Mouse (Mus musculus) CH12.LX (cell line): Measurements from ENCODE around the gene Gmnn. TPM values are rescaled to one million over a fixed set of nuclear protein-coding genes. Genes with fewer than 3 reads are reported as not detected.

Source experiments
- DNase-seq: peaks from one replicate; pipeline ENCODE4 v3.0.0-alpha.2; 2013; ENCODE audit errors: extremely low read depth
- H3K27ac ChIP-seq: 2 replicates; pipeline ENCODE4 v1.5.1; 2012; ENCODE audit warnings: low read depth, mild to moderate bottlenecking, control low read depth, moderate library complexity; ENCODE audit not compliant: insufficient read depth
- H3K27me3 ChIP-seq: replicated peaks from 2 replicates; pipeline ENCODE3; 2012; ENCODE audit warnings: inconsistent platforms
- H3K36me3 ChIP-seq, 2 experiments: replicated peaks in 1 of 2; 2 replicates each; pipeline versions ENCODE3 to v1.6.1; 2012; ENCODE audit warnings: inconsistent platforms in 1 of 2, low read length in 1 of 2, mild to moderate bottlenecking in 1 of 2, mixed read lengths in 1 of 2, moderate library complexity in 1 of 2; ENCODE audit not compliant: control insufficient read depth in 1 of 2, insufficient read depth in 1 of 2
- H3K4me1 ChIP-seq, 2 experiments: 2 replicates each; pipeline ENCODE4 v1.6.1; 2012; ENCODE audit warnings: inconsistent platforms in 1 of 2, moderate library complexity in 1 of 2; ENCODE audit not compliant: insufficient read depth in 2 of 2, control insufficient read depth in 1 of 2
- H3K4me2 ChIP-seq: 2 replicates; pipeline ENCODE4 v1.6.1; 2012; ENCODE audit warnings: low read depth, mild to moderate bottlenecking, control low read depth; ENCODE audit not compliant: poor library complexity, insufficient read depth, severe bottlenecking
- H3K4me3 ChIP-seq, 3 experiments: fragments of 150-350 bp in 1 of 3; sonication (generic) in 1 of 3; replicated peaks in 1 of 3; 2 replicates each; pipeline versions ENCODE3 to v1.5.1; 2011 to 2012; ENCODE audit warnings: low read depth in 2 of 3, low read length in 2 of 3, mild to moderate bottlenecking in 2 of 3, moderate library complexity in 2 of 3, control low read depth in 1 of 3, improper control_type of control experiment in 1 of 3, inconsistent platforms in 1 of 3, mixed read lengths in 1 of 3; ENCODE audit not compliant: poor library complexity in 1 of 3
- H3K79me2 ChIP-seq: replicated peaks from 2 replicates; pipeline ENCODE4 v1.6.1; 2012; ENCODE audit warnings: mild to moderate bottlenecking, moderate library complexity; ENCODE audit not compliant: control insufficient read depth, poor library complexity, insufficient read depth, severe bottlenecking; ENCODE audit errors: extremely low read depth
- H3K9ac ChIP-seq: 2 replicates; pipeline ENCODE4 v1.6.1; 2012; ENCODE audit warnings: low read depth, mild to moderate bottlenecking, control low read depth, moderate library complexity; ENCODE audit not compliant: insufficient read depth
- H3K9me3 ChIP-seq: replicated peaks from 2 replicates; pipeline ENCODE3; 2012; ENCODE audit warnings: low read length, inconsistent platforms, mixed read lengths
- CHD1 ChIP-seq: IDR thresholded peaks from 2 replicates; pipeline ENCODE4 v1.6.1; 2012; ENCODE audit warnings: low read depth, low read length, improper control_type of control experiment, inconsistent platforms
- CTCF ChIP-seq, 2 experiments: IDR thresholded peaks in 1 of 2; conservative IDR thresholded peaks in 1 of 2; 2 replicates each; pipeline ENCODE4 v1.5.1; 2011 to 2012; ENCODE audit warnings: low read depth in 2 of 2, low read length in 2 of 2, improper control_type of control experiment in 1 of 2, inconsistent platforms in 1 of 2, mild to moderate bottlenecking in 1 of 2, moderate library complexity in 1 of 2
- ETS1 ChIP-seq: conservative IDR thresholded peaks from 2 replicates; pipeline ENCODE4 v1.6.1; 2012; ENCODE audit warnings: low read depth, mild to moderate bottlenecking, inconsistent platforms, low read length, improper control_type of control experiment, moderate library complexity
- IRF4 ChIP-seq: IDR thresholded peaks from 2 replicates; pipeline ENCODE4 v1.6.1; 2014; ENCODE audit warnings: low read depth, mild to moderate bottlenecking, inconsistent platforms, low read length, improper control_type of control experiment
- JUN ChIP-seq: IDR thresholded peaks from 2 replicates; pipeline ENCODE4 v1.6.1; 2011; ENCODE audit warnings: low read depth, mild to moderate bottlenecking, low read length, improper control_type of control experiment, moderate library complexity; ENCODE audit not compliant: insufficient read depth
- JUND ChIP-seq: conservative IDR thresholded peaks from 2 replicates; pipeline ENCODE4 v1.6.1; 2011; ENCODE audit warnings: low read depth, low read length, improper control_type of control experiment
- MAFK ChIP-seq: IDR thresholded peaks from 2 replicates; pipeline ENCODE4 v1.6.1; 2011; ENCODE audit warnings: low read length, improper control_type of control experiment; ENCODE audit not compliant: insufficient replicate concordance
- MAX ChIP-seq: IDR thresholded peaks from 2 replicates; pipeline ENCODE4 v1.6.1; 2011; ENCODE audit warnings: low read length, improper control_type of control experiment
- MAZ ChIP-seq: IDR thresholded peaks from 2 replicates; pipeline ENCODE4 v1.6.1; 2012; ENCODE audit warnings: low read depth, mild to moderate bottlenecking, inconsistent platforms, low read length, improper control_type of control experiment, moderate library complexity
- MEF2A ChIP-seq: IDR thresholded peaks from 2 replicates; pipeline ENCODE4 v1.6.1; 2014; ENCODE audit warnings: low read depth, mild to moderate bottlenecking, inconsistent platforms, low read length, improper control_type of control experiment, borderline replicate concordance
- MXI1 ChIP-seq: IDR thresholded peaks from 2 replicates; pipeline ENCODE4 v1.6.1; 2011; ENCODE audit warnings: mild to moderate bottlenecking, low read depth, low read length, improper control_type of control experiment
- NELFE ChIP-seq: IDR thresholded peaks from 2 replicates; pipeline ENCODE4 v1.6.1; 2011; ENCODE audit warnings: low read depth, low read length, improper control_type of control experiment
- RCOR1 ChIP-seq: conservative IDR thresholded peaks from 2 replicates; pipeline ENCODE4 v1.6.1; 2012; ENCODE audit warnings: low read depth, mild to moderate bottlenecking, inconsistent platforms, low read length, improper control_type of control experiment
- SMC3 ChIP-seq: IDR thresholded peaks from 2 replicates; pipeline ENCODE4 v1.6.1; 2011; ENCODE audit warnings: low read depth, low read length, improper control_type of control experiment
- TBP ChIP-seq: conservative IDR thresholded peaks from 2 replicates; pipeline ENCODE4 v1.6.1; 2011; ENCODE audit warnings: low read depth, low read length, improper control_type of control experiment
- TCF12 ChIP-seq: IDR thresholded peaks from 2 replicates; pipeline ENCODE4 v1.6.1; 2014; ENCODE audit warnings: low read depth, mild to moderate bottlenecking, inconsistent platforms, low read length, improper control_type of control experiment
- ZC3H11A ChIP-seq: IDR thresholded peaks from 2 replicates; pipeline ENCODE4 v1.6.1; 2012; ENCODE audit warnings: low read depth, mild to moderate bottlenecking, inconsistent platforms, low read length, improper control_type of control experiment
- ZKSCAN1 ChIP-seq: IDR thresholded peaks from 2 replicates; pipeline ENCODE4 v1.6.1; 2012; ENCODE audit warnings: low read depth, inconsistent platforms, low read length, improper control_type of control experiment, borderline replicate concordance
- ZNF384 ChIP-seq: IDR thresholded peaks from 2 replicates; pipeline ENCODE4 v1.6.1; 2012; ENCODE audit warnings: low read depth, low read length, improper control_type of control experiment, inconsistent platforms
- dilution Hi-C: fragments of 300-500 bp; cut with MboI; formaldehyde crosslinking; loops from 2 replicates; pipeline ENCODE4 v1.14.3; 2020; ENCODE audit warnings: low sequenced_read_pairs; ENCODE audit not compliant: extremely low pct_unique_long_range_greater_than_20kb, extremely low pct_ligation_motif_present
- in situ Hi-C: fragments of 300-500 bp; cut with MboI; formaldehyde crosslinking; loops from 3 replicates; pipeline ENCODE4 v1.14.3; 2019; ENCODE audit warnings: low sequenced_read_pairs, low pct_ligation_motif_present, low pct_unique_long_range_greater_than_20kb, mixed read lengths
- polyA plus RNA-seq: library from polyadenylated mRNA; unstranded; fragments of >175 nt; gene quantifications from 2 replicates; pipeline ENCODE4 v1.2.1, GENCODE M21; 2012; ENCODE audit warnings: low read depth; ENCODE audit not compliant: insufficient read length
- total RNA-seq, 2 experiments: library from RNA; depleted of rRNA; stranded (reverse); fragments of 300-350 nt in 1 of 2; fragments of >200 nt in 1 of 2; gene quantifications; 2 replicates each; pipeline ENCODE4 v1.2.3; 2012 to 2014

Gmnn gene
- total and polyA plus RNA-seq, 3 experiments = 117 to 166 (median 166) TPM

DNA sequence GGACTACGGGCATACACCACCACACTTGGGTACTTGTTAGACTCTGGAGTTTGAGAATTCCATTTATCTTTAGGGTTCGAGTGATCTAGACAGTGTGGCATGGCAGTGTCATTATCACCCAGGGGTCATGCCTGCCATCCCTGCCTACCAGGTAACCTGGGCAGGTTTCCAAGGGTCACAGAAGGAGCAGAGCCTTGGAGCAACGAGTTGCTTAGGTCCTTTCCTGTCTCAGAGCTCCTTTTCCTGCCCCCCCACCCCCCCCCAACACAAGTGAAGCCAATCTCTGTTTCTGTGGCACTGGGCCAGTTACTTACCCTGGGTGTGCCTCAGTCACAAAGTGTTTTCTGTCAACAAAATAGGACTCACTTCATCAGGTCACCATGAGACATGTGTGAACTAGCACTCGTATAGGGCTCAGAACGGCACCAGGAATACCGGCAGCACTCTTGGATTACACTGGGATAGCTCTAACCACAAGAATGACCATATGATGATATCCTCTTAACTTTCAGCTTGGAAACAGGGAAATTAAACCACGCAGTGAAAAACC is 49.1 kb downstream of the Gmnn start:
- H3K27ac ChIP-seq = no peak overlapping the region
- TF ChIP-seq CHD1 (no peak), TBP (no peak), ZKSCAN1 (no peak), MXI1 (no peak), ZC3H11A (no peak), MEF2A (no peak), JUND (no peak), ETS1 (no peak), IRF4 (no peak), MAX (no peak), SMC3 (no peak), JUN (no peak), MAFK (no peak), ZNF384 (no peak)
- DNase-seq = no peak
- H3K79me2 ChIP-seq = no peaks in the 10 kb centered on the region
- in situ Hi-C loops = loop anchor here (25.0 kb wide), 1 partner anchor 200 kb away; no protein-coding TSS in a partner anchor
- peaks cover 25 to 72% of the 10 kb centered on the region in 2 experiments for H3K36me3 ChIP-seq
- no peak overlapping the region for H3K4me3 ChIP-seq
- peaks cover 0 to 11% of the 10 kb centered on the region in 2 experiments; a peak in 2 of 4 replicates for H3K4me1 ChIP-seq
- H3K9me3 ChIP-seq = no peaks in the 10 kb centered on the region
- dilution Hi-C loops = no loop called here
- no peak overlapping the region for H3K9ac ChIP-seq
- no peak overlapping the region for H3K4me2 ChIP-seq
- H3K27me3 ChIP-seq = no peaks in the 10 kb centered on the region

DNA sequence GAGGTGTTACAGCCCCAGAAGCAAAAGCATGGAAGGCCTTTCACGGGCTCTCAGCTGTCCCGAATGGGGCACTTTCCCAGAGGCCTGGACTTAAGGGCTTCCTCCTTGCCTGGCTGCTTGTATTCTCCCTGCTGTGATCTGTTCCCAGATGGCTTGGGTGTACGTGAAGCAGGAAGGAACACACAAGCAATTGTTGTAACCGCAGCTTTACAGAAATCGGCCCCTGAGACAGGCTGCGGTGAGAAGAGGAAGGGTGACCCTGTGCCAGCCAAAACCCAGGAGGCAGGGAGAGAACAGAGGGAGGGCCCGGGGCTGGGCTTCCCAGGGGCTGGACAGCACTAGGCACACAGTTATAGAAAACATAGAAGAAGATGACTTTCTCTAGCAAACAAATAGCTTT is 50.8 kb downstream of the Gmnn start:
- in situ Hi-C loops = loop anchor here (25.0 kb wide), 1 partner anchor 201 kb away; no protein-coding TSS in a partner anchor
- Histone ChIP-seq H3K4me3 (no peak overlapping the region), H3K4me1 (peaks cover 0 to 11% of the 10 kb centered on the region in 2 experiments; a peak in 2 of 4 replicates)
- TF ChIP-seq MAFK = no peak
- no peak for TF ChIP-seq RCOR1
- TF ChIP-seq ZNF384 = no peak
- TF ChIP-seq JUN = no peak
- no peak for TF ChIP-seq TCF12
- TF ChIP-seq MAZ = no peak
- no peak for TF ChIP-seq CTCF (conservative IDR thresholded peaks at IDR 0.05 in 1 of 2, IDR thresholded peaks at IDR 0.05 in 1 of 2; ENCODE audit: low read depth in 2 of 2, low read length in 2 of 2)
- no peak for TF ChIP-seq NELFE
- TF ChIP-seq, all 38 proteins: peak for 0
- no peaks in the 10 kb centered on the region for H3K79me2 ChIP-seq
- H3K27me3 ChIP-seq = no peaks in the 10 kb centered on the region
- DNase-seq = no peak
- H3K27ac ChIP-seq = no peak overlapping the region
- no peak overlapping the region for H3K9ac ChIP-seq
- no peak overlapping the region for H3K4me2 ChIP-seq
- H3K36me3 ChIP-seq = peaks cover 17 to 64% of the 10 kb centered on the region in 2 experiments
- dilution Hi-C loops = no loop called here
- no peaks in the 10 kb centered on the region for H3K9me3 ChIP-seq
